Mouse (Mus musculus): ENCODE measurements around the gene Nrgn.

Gene Nrgn

GRCm38 (mm10) chr9:37554838-37555748 is 2.4 kb upstream of the Nrgn start, which contains the start of gene Siae:
Gene Siae, plus strand, starts transcription at chr9:37555698.
- DNase-seq (ENCODE audit: low read depth, low spot score) = no peak

- DNase-seq (ENCODE audit: low read depth, low spot score) = no peak
These were observed 1.6 kb upstream of the Nrgn start for GRCm38 (mm10) chr9:37554279-37554678.

- no peak for DNase-seq (ENCODE audit: low read depth, low spot score)
These were observed 763 bp downstream of the Nrgn start for GRCm38 (mm10) chr9:37551751-37552531.

GRCm38 (mm10) chr9:37550435-37550834 is 2.3 kb downstream of the Nrgn start:
- no peak for DNase-seq (ENCODE audit: low read depth, low spot score)

- DNase-seq (ENCODE audit: low read depth, low spot score) = no peak
These were observed 5.8 kb downstream of the Nrgn start for GRCm38 (mm10) chr9:37546889-37547288.

- DNase-seq (ENCODE audit: low read depth, low spot score) = no peak
These were observed 6.8 kb downstream of the Nrgn start for GRCm38 (mm10) chr9:37545847-37546452.

- no peak for DNase-seq (ENCODE audit: low read depth, low spot score)
These were observed 7.5 kb downstream of the Nrgn start for GRCm38 (mm10) chr9:37545166-37545610.

- DNase-seq (ENCODE audit: low read depth, low spot score) = no peak
These were observed 8.1 kb downstream of the Nrgn start for GRCm38 (mm10) chr9:37544447-37545165.

GRCm38 (mm10) chr9:37543869-37544440 is 8.7 kb downstream of the Nrgn start:
- no peak for DNase-seq (ENCODE audit: low read depth, low spot score)

GRCm38 (mm10) chr9:37541851-37542642 is 10.7 kb downstream of the Nrgn start:
- no peak for DNase-seq (ENCODE audit: low read depth, low spot score)

GRCm38 (mm10) chr9:37540701-37541575 is 11.8 kb downstream of the Nrgn start:
- no peak for DNase-seq (ENCODE audit: low read depth, low spot score)

GRCm38 (mm10) chr9:37540226-37540625 is 12.5 kb downstream of the Nrgn start:
- DNase-seq (ENCODE audit: low read depth, low spot score) = no peak

GRCm38 (mm10) chr9:37539170-37540025 is 13.3 kb downstream of the Nrgn start, which contains the start of gene Vsig2:
Gene Vsig2, plus strand, starts transcription at chr9:37539255.
- no peak for DNase-seq (ENCODE audit: low read depth, low spot score)

- no peak for DNase-seq (ENCODE audit: low read depth, low spot score)
These were observed 14.9 kb downstream of the Nrgn start for GRCm38 (mm10) chr9:37537658-37538250.

GRCm38 (mm10) chr9:37536851-37537250 is 15.9 kb downstream of the Nrgn start:
- DNase-seq (ENCODE audit: low read depth, low spot score) = no peak

- DNase-seq (ENCODE audit: low read depth, low spot score) = no peak
These were observed 21.6 kb downstream of the Nrgn start for GRCm38 (mm10) chr9:37530888-37531705.
